Mouse (Mus musculus) brown adipose tissue, adult 24 weeks (tissue): ENCODE measurements around the gene Slc25a18. TPM values are rescaled to one million over a fixed set of nuclear protein-coding genes. Genes with fewer than 3 reads are reported as not detected.

Source experiments
- H3K27ac ChIP-seq: fragments of 200-500 bp; replicated peaks from 2 replicates; pipeline ENCODE4 v1.5.1; 2012; ENCODE audit warnings: low read depth, mild to moderate bottlenecking, low read length
- H3K4me1 ChIP-seq: fragments of 200-500 bp; 2 replicates; pipeline ENCODE4 v1.6.1; 2012; ENCODE audit warnings: low read length, mixed read lengths; ENCODE audit not compliant: control insufficient read depth, insufficient read depth, insufficient read length
- H3K4me3 ChIP-seq: fragments of 200-500 bp; 2 replicates; pipeline ENCODE4 v1.5.1; 2012; ENCODE audit warnings: low read depth, mild to moderate bottlenecking, low read length, moderate library complexity; ENCODE audit not compliant: insufficient read depth
- polyA plus RNA-seq: library from polyadenylated mRNA; stranded (reverse); fragments of >200 nt; gene quantifications from 2 replicates; pipeline ENCODE4 v1.2.4, GENCODE M21; 2012; ENCODE audit not compliant: missing spikeins, insufficient read depth, insufficient read length

The Slc25a18 gene
- polyA plus RNA-seq = not detected in 2 replicates

DNA sequence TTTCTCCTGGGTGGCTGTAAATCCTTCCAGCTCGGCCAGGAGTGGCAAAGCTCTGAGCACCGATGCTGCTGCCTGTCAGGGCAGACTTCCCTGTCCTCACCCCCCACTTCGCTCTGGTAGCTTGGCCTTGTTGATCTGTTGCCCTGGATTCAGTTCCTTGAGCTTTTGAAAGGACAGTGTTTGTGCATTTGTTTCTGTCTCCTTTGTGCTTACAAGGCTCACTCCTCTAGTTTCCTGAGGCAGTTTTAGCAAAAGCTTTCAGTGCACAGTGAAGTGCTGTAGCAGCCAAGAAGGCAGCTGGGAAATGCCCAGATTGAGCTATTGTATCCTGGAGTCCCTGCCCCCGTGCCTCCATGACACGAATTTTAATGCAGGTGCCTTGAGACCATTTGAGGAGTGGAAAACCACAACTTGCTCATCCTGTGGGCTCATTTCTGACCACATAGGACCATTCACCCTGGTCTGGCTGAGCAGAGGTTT, at the start of gene Slc25a18:
Slc25a18 (plus strand) TSS at position 430 of the 480 bp plus-strand sequence.
- Histone ChIP-seq H3K4me3 (no peak within 1 kb of the TSS), H3K4me1 (no peaks in the 10 kb centered on the region), H3K27ac (no peak within 1 kb of the TSS)

DNA sequence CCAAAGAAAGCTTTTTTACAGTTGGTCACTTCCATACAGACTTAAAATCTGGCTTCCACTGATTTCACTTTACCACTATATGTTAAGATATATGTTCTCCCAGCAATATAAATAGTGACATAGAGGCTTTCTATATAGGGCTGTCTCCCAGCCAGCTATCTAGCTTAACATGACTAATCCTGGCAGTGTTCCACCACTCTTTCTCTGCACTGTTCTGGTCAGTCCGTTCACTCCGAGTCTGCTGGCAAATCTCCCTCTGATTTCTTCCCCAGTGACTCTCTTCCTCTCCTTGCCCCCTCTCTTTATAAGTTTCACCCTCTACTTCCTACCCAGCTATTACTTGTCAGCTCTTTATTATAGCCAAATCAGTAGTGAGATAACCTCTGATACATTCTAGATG, 47.4 kb upstream of the Slc25a18 start:
- no peaks in the 10 kb centered on the region for H3K4me1 ChIP-seq

DNA sequence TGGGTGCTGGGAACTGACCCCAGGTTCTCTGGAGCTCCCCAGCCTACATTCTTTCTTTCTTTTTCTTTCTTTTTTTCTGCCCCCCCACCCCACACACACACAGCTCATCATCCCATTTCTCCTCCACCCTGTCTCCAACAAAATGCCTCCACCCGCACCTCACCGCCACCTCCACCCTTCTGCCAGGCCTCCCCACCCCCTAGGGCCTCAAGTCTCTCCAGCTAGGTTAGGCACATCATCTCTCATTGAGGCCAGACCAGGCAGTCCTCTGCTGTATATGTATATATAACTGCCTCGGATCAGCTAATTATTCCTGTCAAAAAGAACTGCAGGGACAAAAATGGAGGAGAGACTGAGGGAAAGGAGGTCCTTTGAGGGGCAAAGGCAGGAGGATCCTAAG, 37.4 kb upstream of the Slc25a18 start:
- H3K27ac ChIP-seq = no peak overlapping the region
- no peak overlapping the region for H3K4me3 ChIP-seq
- H3K4me1 ChIP-seq = no peaks in the 10 kb centered on the region

More for the DNA sequence above, 47.4 kb upstream of the Slc25a18 start:
- no peak overlapping the region for H3K4me3 ChIP-seq
- H3K27ac ChIP-seq = no peak overlapping the region

DNA sequence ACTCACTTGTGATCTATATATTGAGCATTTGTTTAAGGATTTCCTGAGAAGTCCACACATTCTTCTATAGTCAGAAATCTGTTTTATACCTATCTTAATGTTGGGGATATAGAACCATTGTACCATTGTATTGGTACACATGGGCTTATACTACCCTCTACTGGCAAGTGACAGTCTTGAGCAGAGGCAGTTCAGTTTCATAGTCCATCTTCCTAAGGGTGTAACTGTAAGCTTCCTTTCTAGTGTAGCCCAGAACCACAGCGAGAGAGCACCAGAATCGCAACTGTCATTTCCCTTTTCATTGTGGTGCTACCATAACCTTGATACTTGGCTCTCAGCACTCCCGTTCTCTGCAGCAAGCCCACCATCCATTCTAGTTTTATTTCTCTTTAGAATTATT, 36.8 kb upstream of the Slc25a18 start:
- H3K4me1 ChIP-seq = no peaks in the 10 kb centered on the region
- no peak overlapping the region for H3K27ac ChIP-seq
- no peak overlapping the region for H3K4me3 ChIP-seq

DNA sequence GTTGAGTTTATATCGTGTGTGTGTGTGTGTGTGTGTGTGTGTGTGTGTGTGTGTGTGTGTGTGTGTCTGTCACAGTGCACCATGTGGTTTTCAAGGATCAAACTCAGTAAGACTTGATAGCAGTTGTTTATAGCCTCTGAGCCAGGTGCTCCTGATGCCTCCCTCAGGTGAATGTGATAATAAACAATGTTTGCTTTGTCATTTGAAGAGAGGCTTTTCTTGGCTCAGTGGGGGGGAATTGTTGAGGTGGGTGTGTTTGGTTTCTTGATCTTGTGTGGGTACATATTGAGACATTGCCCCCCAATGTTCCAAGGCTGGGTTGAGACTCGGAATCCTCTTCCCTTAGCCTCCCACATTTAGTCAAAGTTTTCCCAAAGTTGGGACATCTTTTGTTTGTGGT, 30.2 kb upstream of the Slc25a18 start:
- Histone ChIP-seq H3K27ac (no peak overlapping the region), H3K4me1 (no peaks in the 10 kb centered on the region), H3K4me3 (no peak overlapping the region)

DNA sequence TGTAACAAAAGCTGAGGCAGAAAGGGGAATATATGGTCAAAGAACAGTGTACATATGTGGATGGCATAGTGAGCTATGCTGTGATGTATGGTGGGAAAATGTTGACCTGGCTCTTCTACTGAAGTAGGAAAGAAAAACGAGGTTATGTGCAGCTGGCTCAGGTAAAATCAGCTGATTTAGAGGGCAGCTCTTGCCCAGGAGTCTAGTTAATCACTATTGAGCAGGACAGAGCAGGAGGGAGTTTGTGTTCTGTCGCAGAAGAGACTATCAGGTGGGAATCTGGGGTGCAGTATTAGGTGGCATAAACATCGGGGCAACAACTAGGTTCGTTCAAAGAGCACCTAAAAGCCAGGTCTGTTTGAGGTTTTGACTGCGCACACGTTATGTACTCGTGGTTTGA, 29.1 kb upstream of the Slc25a18 start:
- H3K4me3 ChIP-seq = no peak overlapping the region
- H3K4me1 ChIP-seq = no peaks in the 10 kb centered on the region
- no peak overlapping the region for H3K27ac ChIP-seq

DNA sequence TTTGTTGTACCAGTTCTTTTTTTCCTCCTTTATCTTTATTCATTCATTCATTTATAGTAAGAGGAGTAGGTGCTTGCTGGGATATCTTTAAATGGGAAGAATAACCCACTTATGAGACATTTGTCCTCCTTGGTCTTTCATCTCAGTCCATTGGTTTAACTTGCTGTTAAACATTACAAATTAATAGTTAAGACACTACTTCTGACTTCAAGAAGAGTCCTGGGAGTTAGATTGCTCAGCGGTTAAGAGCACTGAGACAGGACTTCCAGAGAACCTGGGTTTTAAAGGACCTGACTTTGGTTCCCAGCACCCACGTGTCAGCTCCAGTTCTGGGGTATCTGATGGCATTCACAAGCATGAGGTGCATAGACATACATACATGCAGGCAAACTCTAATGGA, 27.0 kb upstream of the Slc25a18 start:
- Histone ChIP-seq H3K4me1 (no peaks in the 10 kb centered on the region), H3K4me3 (no peak overlapping the region), H3K27ac (no peak overlapping the region)

DNA sequence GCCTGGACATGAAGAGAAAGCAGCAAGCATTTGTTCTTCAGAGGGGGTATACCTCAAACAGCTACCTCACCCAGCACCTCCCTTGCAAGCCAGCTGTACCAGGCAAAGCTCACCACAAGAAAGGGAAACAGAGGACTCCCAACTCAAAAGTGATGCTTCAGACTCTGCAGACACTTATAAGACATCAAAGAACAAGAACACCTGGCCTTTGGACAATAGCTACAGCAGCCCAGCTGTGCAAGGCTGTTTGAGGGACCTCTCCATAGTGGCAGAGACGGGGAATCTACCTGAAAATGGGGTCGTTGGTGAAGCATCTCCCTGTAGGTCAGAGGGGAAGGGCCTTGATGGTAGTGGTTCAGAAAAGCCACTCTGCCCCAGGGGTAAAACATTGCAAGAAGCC, 12.2 kb upstream of the Slc25a18 start:
- Histone ChIP-seq H3K4me1 (no peaks in the 10 kb centered on the region), H3K4me3 (no peak overlapping the region), H3K27ac (no peak overlapping the region)

DNA sequence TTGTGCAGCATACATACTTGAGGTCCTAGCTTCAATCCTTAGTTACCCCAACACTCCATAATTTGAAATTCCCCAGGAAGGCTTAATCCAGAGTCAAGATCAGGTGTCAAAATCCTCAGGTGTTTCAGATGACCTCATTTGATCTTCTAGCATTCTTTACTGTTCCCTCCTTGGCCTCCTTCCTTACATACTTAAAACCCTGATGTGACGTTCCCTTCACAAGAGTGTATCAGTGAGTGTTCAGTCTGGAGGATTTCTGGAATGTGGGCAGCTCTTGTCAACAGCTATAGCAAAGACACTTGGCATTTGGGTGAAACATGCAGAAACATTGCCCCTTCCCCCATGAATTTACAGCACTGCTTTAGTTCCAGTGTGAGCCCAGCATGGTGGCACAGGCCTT, 3.4 kb upstream of the Slc25a18 start:
- Histone ChIP-seq H3K27ac (no peak overlapping the region), H3K4me1 (no peaks in the 10 kb centered on the region), H3K4me3 (no peak overlapping the region)

DNA sequence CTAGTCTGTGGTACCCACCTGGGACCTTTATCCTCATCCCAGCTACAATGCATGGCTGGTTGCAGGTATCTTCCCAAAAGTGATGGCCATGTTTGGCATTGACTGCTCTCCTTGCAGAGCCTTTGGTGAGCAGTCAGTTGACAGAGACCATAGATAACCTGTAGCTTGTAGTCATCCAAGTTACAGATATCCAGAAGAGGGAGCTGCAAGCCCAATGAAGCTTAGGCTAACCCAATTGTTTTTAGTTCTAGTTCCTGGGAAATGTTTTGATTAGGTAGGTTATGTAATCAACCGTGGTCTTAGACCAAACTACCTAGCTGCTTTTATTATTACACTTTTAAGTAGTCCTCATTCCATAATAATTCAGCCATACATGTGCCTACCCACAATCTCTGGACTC, 2.0 kb upstream of the Slc25a18 start:
- Histone ChIP-seq H3K4me3 (no peak overlapping the region), H3K4me1 (no peaks in the 10 kb centered on the region), H3K27ac (no peak overlapping the region)

DNA sequence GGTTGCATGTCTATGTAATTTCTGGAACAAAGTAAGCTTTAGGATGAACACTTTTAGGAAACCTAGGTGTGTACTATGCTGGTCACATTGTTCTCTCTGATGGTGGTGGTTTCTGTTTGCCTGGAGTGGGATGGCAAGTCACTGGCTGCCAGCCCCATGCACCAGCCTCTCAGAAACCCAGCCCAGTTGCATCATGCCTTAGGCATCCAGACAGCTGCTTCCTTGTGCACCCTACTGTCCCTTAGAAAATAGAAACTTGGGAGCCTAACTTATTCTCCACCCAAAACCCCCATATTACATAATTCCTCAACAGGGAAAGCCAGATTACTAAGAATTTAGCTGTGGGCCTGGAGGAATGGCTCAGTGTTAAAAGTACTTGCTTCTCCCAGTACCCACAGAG, 1.4 kb upstream of the Slc25a18 start:
- no peak overlapping the region for H3K27ac ChIP-seq
- H3K4me1 ChIP-seq = no peaks in the 10 kb centered on the region
- H3K4me3 ChIP-seq = no peak overlapping the region

DNA sequence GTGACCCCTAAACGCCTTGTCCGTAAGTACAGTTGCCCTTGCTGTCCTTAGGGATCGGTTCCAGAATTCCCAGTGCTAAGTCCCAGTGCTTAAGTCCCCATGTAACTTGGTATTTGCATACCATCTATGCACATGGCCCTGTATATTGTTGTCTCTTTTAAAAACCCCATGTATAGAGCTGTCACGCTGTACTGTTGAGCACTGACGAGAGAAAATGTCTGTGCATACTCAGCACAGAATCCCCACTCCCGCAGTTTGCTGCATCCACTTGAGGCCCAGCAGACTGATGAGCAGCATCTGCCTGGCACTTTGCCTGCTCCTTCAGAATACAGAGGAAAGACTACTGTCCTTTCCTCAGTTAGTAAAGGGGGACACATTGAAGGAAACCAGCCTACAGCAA, 385 bp downstream of the Slc25a18 start:
- Histone ChIP-seq H3K4me3 (no peak overlapping the region), H3K27ac (no peak overlapping the region), H3K4me1 (no peaks in the 10 kb centered on the region)

DNA sequence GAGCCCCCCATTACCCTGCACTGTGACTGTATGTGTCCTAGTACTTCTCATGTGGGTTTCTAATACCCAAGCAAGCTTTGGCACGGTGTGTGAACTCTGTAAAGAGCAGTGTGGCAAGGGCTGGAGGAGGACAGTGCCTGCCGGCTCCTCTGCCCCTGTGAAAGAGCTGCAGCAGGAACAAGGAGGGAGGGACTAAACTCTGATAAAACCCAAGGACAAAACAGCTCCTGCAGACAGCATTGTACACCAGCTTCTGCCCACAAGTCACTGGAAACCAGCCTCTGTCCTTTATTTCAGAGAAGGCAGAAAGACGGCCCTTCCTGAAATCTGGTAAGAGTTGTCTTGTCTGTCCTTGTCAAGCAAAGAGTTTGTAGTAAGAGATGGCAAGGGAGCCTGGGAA, 2.9 kb downstream of the Slc25a18 start:
- H3K4me1 ChIP-seq = no peaks in the 10 kb centered on the region
- no peak overlapping the region for H3K27ac ChIP-seq
- no peak overlapping the region for H3K4me3 ChIP-seq

DNA sequence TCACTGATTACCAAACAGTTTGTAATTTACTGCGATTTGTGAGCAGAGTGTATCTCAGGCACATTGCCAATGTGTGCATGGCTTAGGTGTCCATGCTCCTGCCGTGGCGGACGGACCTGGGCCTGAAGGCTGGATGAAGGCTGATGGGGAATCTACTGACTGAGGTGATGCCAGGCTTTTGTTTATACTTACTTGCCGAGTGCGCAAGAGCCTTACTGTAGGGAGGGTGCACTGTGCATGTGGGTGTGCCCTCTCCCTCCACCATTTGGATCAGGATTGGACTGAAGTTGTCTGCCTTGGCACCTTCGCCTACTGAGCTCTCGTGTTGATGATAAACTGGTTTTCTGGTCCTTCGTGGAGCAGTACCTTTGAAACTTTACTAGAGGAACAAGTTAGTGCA, 4.2 kb downstream of the Slc25a18 start:
- Histone ChIP-seq H3K4me3 (no peak overlapping the region), H3K4me1 (no peaks in the 10 kb centered on the region), H3K27ac (no peak overlapping the region)

DNA sequence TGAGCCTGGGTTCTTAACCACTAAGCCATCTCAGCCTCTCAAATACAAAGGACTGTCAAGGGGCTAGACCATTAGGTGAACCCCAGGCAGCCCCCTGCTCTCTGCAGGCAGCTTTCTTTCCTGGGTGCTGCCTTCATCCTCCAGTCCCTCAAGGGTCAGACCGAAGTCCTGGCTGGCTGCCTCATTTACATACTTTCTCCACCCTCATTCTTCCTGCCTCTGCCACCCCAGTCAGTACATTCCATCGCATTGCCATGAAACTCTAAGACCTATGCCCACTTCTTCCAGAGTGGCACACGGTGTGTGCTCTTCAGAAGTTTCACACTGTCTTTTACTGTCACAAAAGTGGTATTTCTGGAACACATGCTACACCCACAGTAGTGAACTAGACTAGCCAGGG, 4.8 kb downstream of the Slc25a18 start:
- no peak overlapping the region for H3K27ac ChIP-seq
- no peaks in the 10 kb centered on the region for H3K4me1 ChIP-seq
- H3K4me3 ChIP-seq = no peak overlapping the region

DNA sequence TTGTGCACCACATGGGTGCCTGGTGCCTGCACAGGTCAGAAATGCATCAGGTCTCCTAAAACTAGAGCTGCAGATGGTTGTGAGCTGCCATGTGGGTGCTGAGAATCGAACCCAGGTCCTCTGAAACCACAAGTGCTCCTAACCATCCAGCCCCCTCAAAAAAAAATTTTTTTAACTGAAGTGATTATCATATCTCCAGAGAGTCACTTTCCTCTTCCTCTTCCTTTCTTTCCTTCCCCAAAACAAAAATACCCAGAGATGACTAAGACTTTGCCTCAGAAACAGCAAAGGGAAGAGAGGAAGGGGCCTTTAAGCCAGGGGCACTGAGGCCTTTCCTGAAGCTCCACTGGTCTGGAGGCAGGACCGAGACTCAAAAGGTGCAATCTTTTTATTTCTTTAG, 9.6 kb downstream of the Slc25a18 start:
- Histone ChIP-seq H3K4me3 (no peak overlapping the region), H3K27ac (no peak overlapping the region), H3K4me1 (no peaks in the 10 kb centered on the region)

DNA sequence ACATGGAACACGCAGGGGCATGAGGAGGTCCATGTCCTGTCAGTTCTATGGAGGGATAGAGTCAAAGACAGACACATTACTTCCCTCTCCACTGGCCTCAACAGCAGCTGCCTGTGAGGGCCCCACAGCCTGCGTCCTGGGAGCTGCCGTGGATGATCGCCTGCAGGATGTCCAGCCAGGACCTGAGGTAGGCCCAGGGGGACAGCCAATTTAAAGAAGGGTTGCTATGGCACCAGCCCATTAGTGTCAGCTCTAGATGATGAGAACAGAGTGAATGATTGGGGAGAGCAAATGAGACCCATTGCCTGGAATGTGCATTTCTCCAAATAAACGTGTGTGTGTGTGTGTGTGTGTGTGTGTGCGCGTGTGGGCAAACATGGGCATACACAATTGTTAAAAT, 11.0 kb downstream of the Slc25a18 start:
- no peaks in the 10 kb centered on the region for H3K4me1 ChIP-seq
- H3K4me3 ChIP-seq = no peak overlapping the region
- no peak overlapping the region for H3K27ac ChIP-seq
